22 mouse cellular contexts compared by ENCODE assay signal in the genomic region with DNA sequence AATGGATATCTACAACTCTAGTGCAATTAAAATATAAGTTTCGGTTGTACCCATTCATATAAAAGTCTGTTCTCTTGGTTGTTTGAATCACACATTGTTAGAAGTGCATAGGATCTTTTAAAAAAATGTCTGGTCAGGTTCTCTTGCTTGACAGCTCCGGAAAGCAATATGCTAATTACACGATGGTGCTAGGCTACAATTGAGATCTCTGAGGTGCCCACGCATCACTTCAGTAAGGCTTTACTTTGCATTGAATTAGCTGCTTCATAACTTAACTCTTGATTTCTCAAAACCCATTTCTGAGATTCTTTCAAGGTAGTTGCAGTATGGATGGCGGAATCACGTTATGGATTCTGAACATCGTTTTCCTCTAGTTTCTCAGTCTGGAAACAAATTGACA. TPM values are rescaled to one million over a fixed set of nuclear protein-coding genes. Genes with fewer than 3 reads are reported as not detected.
"Had no signal": no experiment of that assay in that cellular context is flagged by ENCODE, and none has a peak within 500 bp of the region (broad histone marks: within the 10 kb centered on the region; RNA-seq: fewer than 3 reads in every experiment).

No protein-coding gene starts in this region.

- H3K36me3 ChIP-seq: midbrain, embryonic 10.5 days; midbrain, embryonic 12.5 days; neural tube, embryonic 12.5 days had no signal

- H3K9ac ChIP-seq: liver, embryonic 14.5 days; lung, embryonic 14.5 days; midbrain, embryonic 12.5 days; neural tube, embryonic 12.5 days had no signal

- H3K27ac ChIP-seq: liver, embryonic 14.5 days; midbrain, embryonic 10.5 days; midbrain, embryonic 12.5 days; neural tube, embryonic 12.5 days had no signal

- H3K4me3 ChIP-seq: midbrain, embryonic 10.5 days; midbrain, embryonic 12.5 days; myocyte; neural tube, embryonic 12.5 days had no signal

- H3K9me3 ChIP-seq: neural tube, embryonic 12.5 days had no signal

- H3K27me3 ChIP-seq: neural tube, embryonic 12.5 days had no signal

- H3K4me1 ChIP-seq: midbrain, embryonic 12.5 days had no signal

- H3K4me2 ChIP-seq: lung, embryonic 14.5 days; midbrain, embryonic 12.5 days; neural tube, embryonic 12.5 days had no signal

- DNase-seq: lung, adult 18-20 months; lung, postnatal 10 days; lung, postnatal 4 days; retina, postnatal 1 day; right cerebral cortex, postnatal 14 days; right cerebral cortex, postnatal 4 days; spleen, adult 18-20 months; thymus, adult 18-20 months; thymus, postnatal 14 days; thymus, postnatal 36 days had no signal

RNA-seq across cellular contexts. Expression of a gene that starts 21.7 kb away (rescaled TPM):
- total RNA-seq: megakaryocyte, adult 5-6 weeks; megakaryocyte-erythroid progenitor cell, adult 5-6 weeks had no signal
- polyA plus RNA-seq: liver, embryonic 14.5 days; liver, embryonic 16.5 days; myocyte; small intestine, adult 2 months; stomach, embryonic 14.5 days; thymus, postnatal 0 days had no signal
